ENCODE assay signal across 8 mouse cellular contexts in the genomic region with DNA sequence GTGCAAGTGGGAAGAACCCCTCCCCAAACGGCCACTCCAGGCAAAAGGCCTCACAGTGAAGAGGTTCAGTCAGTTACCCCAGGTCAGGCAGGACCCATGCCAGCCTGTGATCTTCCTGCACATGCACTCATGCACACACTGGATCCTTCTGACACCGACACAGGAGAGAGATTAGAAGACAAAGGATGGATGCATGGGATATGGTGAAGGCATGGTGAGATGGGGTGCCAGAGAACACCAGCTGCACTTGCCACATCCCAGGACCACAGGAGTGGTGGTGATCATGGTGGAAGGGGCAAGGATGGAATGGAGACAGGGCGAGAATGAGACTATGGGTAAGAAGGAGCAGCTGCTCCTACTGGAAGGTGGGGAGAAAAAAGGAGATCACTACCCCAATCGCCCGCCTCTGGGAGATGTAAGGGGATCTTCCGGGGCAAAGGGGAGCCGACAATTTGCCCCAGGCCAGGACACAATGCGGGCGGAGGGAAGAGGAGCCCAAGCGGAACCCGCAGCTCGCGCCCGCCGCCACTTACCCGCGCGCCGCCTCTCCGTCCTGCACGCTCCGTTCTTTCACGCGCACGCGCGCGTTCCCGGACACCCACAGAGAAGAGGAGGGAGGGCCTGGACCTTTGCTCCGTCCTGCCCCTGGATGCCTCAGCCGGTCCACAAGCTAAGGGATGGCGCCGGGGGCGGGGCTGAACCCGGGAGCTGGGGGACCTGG. TPM values are rescaled to one million over a fixed set of nuclear protein-coding genes. Genes with fewer than 3 reads are reported as not detected.
DNase-seq lines count a peak whose midpoint lies in the region; ATAC-seq lines count a peak whose summit lies in the region.

No protein-coding gene starts in this region.

- peak; percentile 93 for ATAC-seq in intestine, embryonic 15.5 days

- H3K36me3 ChIP-seq in intestine, embryonic 15.5 days = no peaks in the 10 kb centered on the region
- H3K36me3 ChIP-seq in megakaryocyte, embryonic 14.5 days (replicated peaks; ENCODE audit: low read length) = peaks cover 3% of the 10 kb centered on the region

- H3K27me3 ChIP-seq in intestine, embryonic 15.5 days (replicated peaks) = no peaks in the 10 kb centered on the region
- peaks cover 3% of the 10 kb centered on the region for H3K27me3 ChIP-seq in megakaryocyte, embryonic 14.5 days (replicated peaks)

- H3K4me1 ChIP-seq in intestine, embryonic 15.5 days (replicated peaks) = peaks cover 15% of the 10 kb centered on the region
- peaks cover 70% of the 10 kb centered on the region for H3K4me1 ChIP-seq in megakaryocyte, embryonic 14.5 days

- 2% methylated on average over 35 of the region's 35 CpGs for WGBS in intestine, embryonic 15.5 days

- no peaks in the 10 kb centered on the region for H3K9me3 ChIP-seq in intestine, embryonic 15.5 days
- no peaks in the 10 kb centered on the region for H3K9me3 ChIP-seq in megakaryocyte, embryonic 14.5 days

- peak overlapping the region; percentile 81 for H3K4me2 ChIP-seq in intestine, embryonic 15.5 days (replicated peaks)

- H3K9ac ChIP-seq in intestine, embryonic 15.5 days = peak overlapping the region; percentile 53

- DNase-seq in adrenal gland, adult 18-20 months (ENCODE audit: low spot score in 2 of 2) = peak; percentile 69 to 78
- DNase-seq in embryo, embryonic 11 days = peak; percentile 91
- peak; percentile 82 to 88 for DNase-seq in gastrocnemius, postnatal 4 days (ENCODE audit: low spot score in 2 of 2)
- peak; percentile 75 to 93 for DNase-seq in left cerebral cortex, postnatal 10 days (ENCODE audit: extremely low spot score in 1 of 2, low spot score in 2 of 2)
- DNase-seq in right cerebral cortex, adult 18-20 months = peak; percentile 88
- DNase-seq in urinary bladder, postnatal 10 days (ENCODE audit: low spot score) = peak; percentile 35

- peak overlapping the region; percentile 51 for H3K4me3 ChIP-seq in intestine, embryonic 15.5 days (replicated peaks)
- H3K4me3 ChIP-seq in megakaryocyte, embryonic 14.5 days (replicated peaks) = peak overlapping the region; percentile 92

- H3K27ac ChIP-seq in intestine, embryonic 15.5 days = no peak overlapping the region

- intact Hi-C loops in left cerebral cortex, postnatal 10 days (cut with DNase I) = no loop called here

RNA-seq across cellular contexts. Expression of a gene that starts 2.3 kb away (rescaled TPM):
- total RNA-seq in adrenal gland, adult 18-20 months (2021) = 1 to 10 TPM; 1.2 to 1.3 TPM
- 1 to 10 TPM; 3.1 to 4.0 TPM for total RNA-seq in gastrocnemius, postnatal 4 days (2021)
- 29.1 and 31.1 TPM in 2 replicates for polyA plus RNA-seq in intestine, embryonic 15.5 days (2015; fragmentation: Nextera tagmentation; extraction: Ambion mirVana)
- 10 to 100 TPM; 16.4 TPM for total RNA-seq in left cerebral cortex, postnatal 10 days (2021)
- polyA plus RNA-seq in megakaryocyte, embryonic 14.5 days (2012; ENCODE audit: insufficient read depth, low replicate concordance) = 1.5 TPM in 1 of 2 replicates, not detected in the other

Comparison
In these comparisons a context has a peak if more than half of its experiments do, and no peak if none do; other contexts are left out.
1. DNase-seq: peak in every context shown above with its lines; median percentile 91 in embryo, embryonic 11 days; 88 in right cerebral cortex, adult 18-20 months; 85 in gastrocnemius, postnatal 4 days; 84 in left cerebral cortex, postnatal 10 days; 74 in adrenal gland, adult 18-20 months; 35 in urinary bladder, postnatal 10 days.